Mouse (Mus musculus): ENCODE data around the gene 1700092M07Rik. TPM values are rescaled to one million over a fixed set of nuclear protein-coding genes. Genes with fewer than 3 reads are reported as not detected.
A peak's percentile ranks its signal among the peaks of the same experiment; 100 is the strongest.

The 1700092M07Rik gene
- polyA plus RNA-seq, 1 experiment from 2014 or later: 3.1 TPM

DNA sequence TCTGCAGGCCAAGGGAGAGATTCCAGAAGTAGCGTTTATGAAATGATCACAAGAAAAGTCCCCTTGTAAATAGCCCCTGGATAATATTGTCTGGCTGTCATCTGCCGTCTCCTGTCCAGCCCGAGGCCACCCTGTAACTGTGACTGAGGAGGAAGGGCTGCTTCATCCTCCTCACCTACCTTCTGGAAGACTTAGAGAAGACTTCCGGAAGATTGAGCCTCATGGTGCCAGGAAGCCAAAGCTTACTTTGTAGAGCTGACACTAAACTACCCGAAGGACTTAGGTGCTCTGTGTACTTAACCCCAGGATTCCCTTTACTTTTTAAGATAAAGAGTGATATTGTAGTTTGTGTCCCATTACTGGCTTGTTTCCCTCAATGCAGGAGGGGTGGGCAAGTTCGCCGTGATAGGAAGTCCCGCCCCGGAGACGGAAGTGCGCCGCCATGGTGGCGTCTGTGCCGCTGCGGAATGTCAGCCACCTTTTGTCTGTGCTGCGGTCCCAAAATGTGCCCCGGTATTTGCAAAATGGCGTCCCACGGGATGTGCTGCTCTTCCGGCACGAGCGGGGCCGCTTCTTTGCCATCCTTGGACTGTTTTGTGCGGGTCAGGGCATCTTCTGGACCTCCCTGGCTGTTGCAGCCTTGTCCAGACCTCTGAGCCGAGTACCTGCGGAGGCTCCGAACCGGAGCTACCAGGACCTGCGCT is 30.2 kb downstream of the 1700092M07Rik start, which contains the start of gene Tmem223:
TSS of gene Tmem223 (plus strand) at position 430 of the 704 bp plus-strand sequence.
- 23% methylated on average over 29 of the region's 29 CpGs for WGBS
- Histone ChIP-seq H3K4me1 (peaks cover 23% of the 10 kb centered on the region), H3K36me3 (peaks cover 81% of the 10 kb centered on the region)

DNA sequence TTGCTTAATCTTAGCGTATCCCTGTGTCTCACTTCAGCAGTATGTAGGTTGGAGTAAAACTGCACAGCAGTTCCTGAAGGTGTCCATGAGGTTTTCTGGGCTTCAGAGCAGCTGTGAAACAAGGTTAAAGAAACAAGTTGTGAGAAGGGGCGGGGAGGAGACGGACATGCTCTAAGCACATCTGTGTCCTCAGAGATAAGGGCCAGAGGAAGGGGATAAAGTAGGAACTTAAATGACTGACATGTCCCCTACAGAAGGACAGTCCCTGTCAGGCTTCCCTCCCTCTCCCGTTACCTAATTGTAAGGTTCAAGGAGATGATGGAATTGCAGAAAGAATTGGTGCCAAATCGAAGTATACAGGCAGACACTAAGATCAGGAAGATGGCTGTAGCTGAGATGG is 32.5 kb downstream of the 1700092M07Rik start:
- peak overlapping the region; percentile 99; the same call in 1 of the 2 replicates for H3K27ac ChIP-seq
- 82% methylated on average over 5 of the region's 5 CpGs for WGBS
- no peaks in the 10 kb centered on the region for H3K9me3 ChIP-seq (replicated peaks)
- peaks cover 24% of the 10 kb centered on the region for H3K4me1 ChIP-seq
- DNase-seq (ENCODE audit: low spot score): no peak
- peak overlapping the region; percentile 86 for H3K4me3 ChIP-seq
- peaks cover 70% of the 10 kb centered on the region for H3K36me3 ChIP-seq
- H3K27me3 ChIP-seq (ENCODE audit: low read depth, poor library complexity, severe bottlenecking): no peaks in the 10 kb centered on the region

More for the DNA sequence above, 30.2 kb downstream of the 1700092M07Rik start, which contains the start of gene Tmem223:
- peak within 1 kb of the TSS; percentile 80 for H3K4me3 ChIP-seq
- H3K27me3 ChIP-seq (ENCODE audit: low read depth, poor library complexity, severe bottlenecking): no peaks in the 10 kb centered on the region
- H3K27ac ChIP-seq: peak within 1 kb of the TSS; percentile 96
- H3K9me3 ChIP-seq (replicated peaks): no peaks in the 10 kb centered on the region
- peak; percentile 89 for DNase-seq (ENCODE audit: low spot score)

DNA sequence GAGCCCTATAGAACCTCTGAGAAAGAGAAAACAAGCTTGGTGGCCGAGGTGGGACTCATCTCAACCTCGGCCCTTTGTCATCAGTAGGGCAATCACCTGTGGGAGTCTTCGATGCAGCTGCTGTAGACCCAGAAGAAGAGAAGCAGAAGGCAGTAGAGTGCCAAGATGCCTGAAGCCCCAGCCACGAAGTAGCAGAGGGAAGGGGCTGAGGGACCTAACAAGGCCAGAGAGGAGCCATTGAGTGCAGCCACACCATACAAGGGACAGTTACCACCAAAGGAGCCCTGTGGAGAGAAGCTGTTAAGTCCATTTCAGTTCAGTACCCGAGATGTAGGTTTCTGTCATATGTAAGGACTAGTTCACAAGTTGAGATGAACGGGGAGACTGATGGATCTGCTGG is 32.9 kb downstream of the 1700092M07Rik start:
- no peaks in the 10 kb centered on the region for H3K27me3 ChIP-seq (ENCODE audit: low read depth, poor library complexity, severe bottlenecking)
- peak overlapping the region; percentile 86 for H3K4me3 ChIP-seq
- WGBS: 61% methylated on average over 6 of the region's 6 CpGs
- peak; percentile 33 for DNase-seq (ENCODE audit: low spot score)
- no peaks in the 10 kb centered on the region for H3K9me3 ChIP-seq (replicated peaks)
- H3K36me3 ChIP-seq: peaks cover 70% of the 10 kb centered on the region
- peaks cover 24% of the 10 kb centered on the region for H3K4me1 ChIP-seq
- H3K27ac ChIP-seq: peak overlapping the region; percentile 99

DNA sequence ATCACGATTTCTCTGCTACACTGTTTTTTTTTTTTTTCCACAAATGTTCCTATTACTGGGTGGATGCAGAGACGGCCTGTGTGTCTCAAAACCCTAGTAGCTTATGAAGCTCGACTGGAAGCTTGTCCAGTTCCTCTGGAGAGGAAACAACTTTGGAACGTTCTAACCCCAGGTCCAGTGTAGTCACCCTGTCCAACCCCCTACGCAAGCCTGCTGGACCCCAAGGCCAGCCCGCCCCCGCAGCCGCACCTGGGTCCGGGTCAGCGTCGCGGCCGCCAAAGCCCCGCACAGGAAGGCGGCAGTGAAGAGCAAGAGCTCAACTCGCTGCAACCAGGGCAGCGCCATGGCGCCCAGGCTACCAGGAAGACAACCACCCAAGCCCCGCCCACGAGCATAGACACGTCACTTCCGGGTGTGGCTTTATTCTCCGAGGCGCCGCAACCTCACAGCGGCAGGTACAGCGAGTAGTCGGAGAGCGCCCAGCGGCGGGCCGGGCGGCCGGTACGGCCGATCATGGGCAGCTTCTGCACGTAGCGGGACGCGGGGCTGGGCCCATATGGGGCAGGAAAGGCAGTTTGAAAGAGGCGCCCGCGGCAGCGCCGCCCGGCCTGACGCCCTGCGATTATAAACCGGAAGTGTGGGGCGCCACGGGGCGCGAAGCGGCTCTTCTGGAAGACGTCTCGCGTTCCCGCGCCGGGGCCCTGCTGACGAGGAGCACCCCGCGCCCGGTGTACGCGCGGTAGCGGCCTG is 33.7 kb downstream of the 1700092M07Rik start, which contains the start of gene Tmem179b:
TSS of gene Tmem179b (minus strand) at position 382 of the 750 bp plus-strand sequence.
- no peaks in the 10 kb centered on the region for H3K9me3 ChIP-seq (replicated peaks)
- H3K36me3 ChIP-seq: peaks cover 70% of the 10 kb centered on the region
- peak within 1 kb of the TSS; percentile 86 for H3K4me3 ChIP-seq
- peak within 1 kb of the TSS; percentile 99 for H3K27ac ChIP-seq
- no peaks in the 10 kb centered on the region for H3K27me3 ChIP-seq (ENCODE audit: low read depth, poor library complexity, severe bottlenecking)
- WGBS: under 1% methylated on average over 68 of the region's 68 CpGs
- peak; percentile 98 for DNase-seq (ENCODE audit: low spot score)
- peaks cover 24% of the 10 kb centered on the region for H3K4me1 ChIP-seq

DNA sequence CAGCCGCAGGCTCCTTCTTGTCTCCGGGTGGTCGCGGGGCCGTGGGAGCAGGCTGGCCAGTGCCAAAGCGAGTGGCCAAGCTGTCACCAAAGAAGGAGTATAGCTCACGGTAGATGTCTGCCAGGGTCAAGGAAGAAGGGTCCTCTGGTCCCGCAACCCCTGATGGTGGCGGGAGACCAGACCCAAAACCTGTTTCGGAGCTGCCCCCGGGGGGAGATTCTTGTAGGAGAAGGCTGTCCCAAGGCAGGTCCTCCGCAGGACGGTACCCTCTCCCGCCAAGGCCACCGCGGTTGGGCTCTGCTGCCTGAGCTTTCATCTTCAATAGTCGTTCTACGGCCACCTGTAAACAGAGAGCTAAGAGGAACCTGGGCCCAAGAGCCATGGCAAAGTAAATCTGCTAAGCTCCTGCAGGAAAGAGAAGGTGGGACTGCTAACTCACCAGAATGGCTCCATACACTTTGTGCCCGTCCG is 34.5 kb downstream of the 1700092M07Rik start:
- peaks cover 67% of the 10 kb centered on the region for H3K36me3 ChIP-seq
- H3K27ac ChIP-seq: peak overlapping the region; percentile 99
- 6% methylated on average over 20 of the region's 20 CpGs for WGBS
- no peaks in the 10 kb centered on the region for H3K9me3 ChIP-seq (replicated peaks)
- peaks cover 24% of the 10 kb centered on the region for H3K4me1 ChIP-seq
- no peaks in the 10 kb centered on the region for H3K27me3 ChIP-seq (ENCODE audit: low read depth, poor library complexity, severe bottlenecking)
- DNase-seq (ENCODE audit: low spot score): peak; percentile 71
- peak overlapping the region; percentile 86 for H3K4me3 ChIP-seq

DNA sequence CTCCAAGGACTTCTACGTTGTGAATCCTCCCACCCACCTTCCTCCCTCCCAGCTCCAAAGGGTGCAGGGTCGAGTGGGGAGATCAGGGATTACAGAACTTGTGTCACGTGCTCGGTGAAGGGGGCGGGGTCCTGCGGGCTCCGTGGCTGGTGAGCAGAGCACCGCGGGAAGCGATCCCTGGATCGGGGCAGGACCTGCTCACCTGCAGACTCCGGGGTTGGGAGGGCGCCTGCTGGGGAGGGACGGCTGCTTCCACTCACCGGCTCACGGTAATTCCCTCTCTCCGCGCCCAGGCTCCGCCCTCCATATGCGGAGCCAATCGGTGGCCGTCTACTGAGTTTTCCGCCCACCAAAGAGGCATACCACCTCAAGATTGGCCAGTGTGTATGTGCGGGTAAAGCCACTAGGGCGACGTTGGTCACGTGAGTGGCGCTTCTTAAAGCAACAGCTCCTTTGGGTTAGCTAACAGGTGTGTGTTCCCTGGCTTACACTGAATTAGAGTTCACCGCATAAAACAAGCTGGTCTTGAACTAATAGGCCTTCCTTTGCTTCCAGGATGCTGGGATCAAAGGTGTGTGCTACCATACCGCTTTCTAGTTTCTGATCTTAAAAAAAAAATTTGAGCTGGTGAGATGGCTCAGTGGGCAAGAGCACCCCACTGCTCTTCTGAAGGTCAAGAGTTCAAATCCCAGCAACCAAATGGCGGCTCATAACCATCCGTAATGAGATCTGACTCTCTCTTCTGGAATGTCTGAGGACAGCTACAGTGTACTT is 45.7 kb downstream of the 1700092M07Rik start, which contains the start of gene Taf6l:
TSS of gene Taf6l (minus strand) at position 410 of the 774 bp plus-strand sequence.
- Histone ChIP-seq H3K4me1 (peaks cover 19% of the 10 kb centered on the region), H3K27me3 (ENCODE audit: low read depth, poor library complexity, severe bottlenecking) (no peaks in the 10 kb centered on the region), H3K27ac (peak within 1 kb of the TSS; percentile 92), H3K36me3 (peaks cover 41% of the 10 kb centered on the region), H3K4me3 (peak within 1 kb of the TSS; percentile 79), H3K9me3 (replicated peaks) (no peaks in the 10 kb centered on the region)
- under 1% methylated on average over 32 of the region's 32 CpGs for WGBS
- peak; percentile 90 for DNase-seq (ENCODE audit: low spot score)

DNA sequence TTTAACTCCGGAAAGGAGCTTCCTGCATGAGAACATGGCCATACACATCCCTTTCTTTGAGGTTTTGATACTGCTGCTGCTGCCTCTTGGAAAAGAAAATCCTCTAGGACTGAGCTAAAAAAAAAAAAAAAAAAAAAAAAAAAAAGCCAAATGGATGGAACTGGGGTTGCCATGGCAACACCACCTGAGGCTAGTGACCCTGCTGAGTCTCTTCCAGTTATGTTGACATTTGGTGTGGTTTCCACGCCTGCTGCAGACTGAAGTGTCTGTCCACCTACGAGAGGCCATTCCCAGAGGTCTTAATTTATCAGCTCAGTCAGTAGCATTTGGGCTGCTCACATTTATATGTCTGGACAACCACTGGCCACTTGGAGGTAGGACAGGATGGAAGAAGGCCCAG is 48.0 kb downstream of the 1700092M07Rik start:
- Histone ChIP-seq H3K27me3 (ENCODE audit: low read depth, poor library complexity, severe bottlenecking) (no peaks in the 10 kb centered on the region), H3K36me3 (peaks cover 38% of the 10 kb centered on the region), H3K4me1 (peaks cover 19% of the 10 kb centered on the region), H3K9me3 (replicated peaks) (no peaks in the 10 kb centered on the region), H3K27ac (no peak overlapping the region), H3K4me3 (no peak overlapping the region)
- WGBS: 28% methylated on average over 3 of the region's 3 CpGs
- DNase-seq (ENCODE audit: low spot score): no peak

DNA sequence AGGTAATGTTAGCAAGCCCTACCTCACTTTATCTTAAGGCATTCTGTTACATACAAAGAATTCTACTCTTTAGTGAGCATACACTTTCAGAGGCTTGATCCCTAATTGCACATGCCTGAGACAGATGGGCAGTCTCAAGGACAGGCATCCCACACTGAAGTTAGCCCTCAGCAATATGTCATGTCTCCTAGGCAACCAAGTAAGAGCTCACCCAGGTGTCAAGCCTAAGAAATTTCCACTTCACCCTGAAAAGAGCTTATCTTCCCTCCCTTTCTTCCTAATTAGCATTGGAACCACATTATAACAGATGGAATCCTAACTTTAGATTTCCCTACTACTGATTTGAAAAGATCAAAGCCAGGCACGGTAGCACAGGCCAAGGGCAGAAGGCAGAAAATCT is 48.7 kb downstream of the 1700092M07Rik start:
- WGBS: 69% methylated on average over 1 of the region's 1 CpGs

DNA sequence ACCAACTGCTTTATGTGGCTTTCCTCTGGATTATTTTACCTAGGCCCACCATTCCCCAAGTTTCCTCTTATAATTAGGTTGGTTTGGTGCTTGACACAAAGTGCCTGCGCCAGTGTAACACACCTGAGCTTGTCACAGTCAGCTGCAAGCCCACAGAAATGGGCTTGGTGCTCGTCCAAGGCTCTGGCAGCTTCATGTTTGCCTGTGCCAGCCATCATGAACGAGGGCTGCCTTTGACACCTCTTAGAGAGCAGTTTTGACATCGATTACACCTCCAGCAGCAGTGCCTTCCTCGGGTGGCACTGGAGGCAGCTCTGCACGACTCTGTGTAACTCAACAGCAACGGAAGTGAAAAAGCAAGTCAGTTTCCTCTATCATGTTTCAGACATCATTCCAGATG is 49.7 kb downstream of the 1700092M07Rik start:
- Histone ChIP-seq H3K36me3 (peaks cover 47% of the 10 kb centered on the region), H3K27ac (no peak overlapping the region), H3K27me3 (ENCODE audit: low read depth, poor library complexity, severe bottlenecking) (no peaks in the 10 kb centered on the region), H3K4me3 (no peak overlapping the region), H3K4me1 (peaks cover 15% of the 10 kb centered on the region), H3K9me3 (replicated peaks) (no peaks in the 10 kb centered on the region)
- 84% methylated on average over 7 of the region's 7 CpGs for WGBS
- no peak for DNase-seq (ENCODE audit: low spot score)

More for the DNA sequence above, 48.7 kb downstream of the 1700092M07Rik start:
- Histone ChIP-seq H3K27me3 (ENCODE audit: low read depth, poor library complexity, severe bottlenecking) (no peaks in the 10 kb centered on the region), H3K4me1 (peaks cover 19% of the 10 kb centered on the region), H3K36me3 (peaks cover 38% of the 10 kb centered on the region), H3K9me3 (replicated peaks) (no peaks in the 10 kb centered on the region), H3K27ac (no peak overlapping the region), H3K4me3 (no peak overlapping the region)
- DNase-seq (ENCODE audit: low spot score): no peak

Small RNA genes within 50 kb of the gene (microRNA-seq; reads per million reads assigned to microRNA genes)
- not detected for gene Mir6992

Other genes starting within 250 kb of the 1700092M07Rik start
- not detected in 2 replicates for gene Slc22a8, start 149.5 kb upstream of the 1700092M07Rik start, polyA plus RNA-seq (2016; fragmentation: Nextera tagmentation; extraction: Ambion mirVana)
- not detected in 2 replicates for gene Slc22a6, start 122.7 kb upstream of the 1700092M07Rik start, polyA plus RNA-seq (2016; fragmentation: Nextera tagmentation; extraction: Ambion mirVana)
- 0.10 TPM in 1 of 2 replicates, not detected in the other for gene Chrm1, start 76.9 kb upstream of the 1700092M07Rik start, polyA plus RNA-seq (2016; fragmentation: Nextera tagmentation; extraction: Ambion mirVana)
- gene Slc3a2, start 17.3 kb upstream of the 1700092M07Rik start, polyA plus RNA-seq (2016; fragmentation: Nextera tagmentation; extraction: Ambion mirVana): 119 and 128 TPM in 2 replicates
- 121 and 145 TPM in 2 replicates for gene Wdr74, start 4.9 kb upstream of the 1700092M07Rik start, polyA plus RNA-seq (2016; fragmentation: Nextera tagmentation; extraction: Ambion mirVana)
- 99.3 and 134 TPM in 2 replicates for gene Stx5a, start 695 bp downstream of the 1700092M07Rik start, polyA plus RNA-seq (2016; fragmentation: Nextera tagmentation; extraction: Ambion mirVana)
- gene Nxf1, start 16.4 kb downstream of the 1700092M07Rik start, polyA plus RNA-seq (2016; fragmentation: Nextera tagmentation; extraction: Ambion mirVana): 257 and 273 TPM in 2 replicates
- 181 and 183 TPM in 2 replicates for gene Tmem223, start 30.3 kb downstream of the 1700092M07Rik start, polyA plus RNA-seq (2016; fragmentation: Nextera tagmentation; extraction: Ambion mirVana)
- gene Tmem179b, start 33.7 kb downstream of the 1700092M07Rik start, polyA plus RNA-seq (2016; fragmentation: Nextera tagmentation; extraction: Ambion mirVana): 41.3 and 43.7 TPM in 2 replicates
- gene Taf6l, start 45.7 kb downstream of the 1700092M07Rik start, polyA plus RNA-seq (2016; fragmentation: Nextera tagmentation; extraction: Ambion mirVana): 44.2 and 47.0 TPM in 2 replicates
- 206 and 216 TPM in 2 replicates for gene Polr2g, start 57.9 kb downstream of the 1700092M07Rik start, polyA plus RNA-seq (2016; fragmentation: Nextera tagmentation; extraction: Ambion mirVana)
- gene Zbtb3, start 61.8 kb downstream of the 1700092M07Rik start, polyA plus RNA-seq (2016; fragmentation: Nextera tagmentation; extraction: Ambion mirVana): 5.9 and 6.1 TPM in 2 replicates
- gene Ttc9c, start 78.6 kb downstream of the 1700092M07Rik start, polyA plus RNA-seq (2016; fragmentation: Nextera tagmentation; extraction: Ambion mirVana): 80.2 and 85.2 TPM in 2 replicates
- gene Hnrnpul2, start 79.3 kb downstream of the 1700092M07Rik start, polyA plus RNA-seq (2016; fragmentation: Nextera tagmentation; extraction: Ambion mirVana): 4.7 and 5.2 TPM in 2 replicates
- gene AC129217.1, start 89.1 kb downstream of the 1700092M07Rik start, polyA plus RNA-seq (2016; fragmentation: Nextera tagmentation; extraction: Ambion mirVana): not detected in 2 replicates
- gene Bscl2, start 96.7 kb downstream of the 1700092M07Rik start, polyA plus RNA-seq (2016; fragmentation: Nextera tagmentation; extraction: Ambion mirVana): 37.2 and 42.5 TPM in 2 replicates
- 5.0 and 7.2 TPM in 2 replicates for gene Gng3, start 98.5 kb downstream of the 1700092M07Rik start, polyA plus RNA-seq (2016; fragmentation: Nextera tagmentation; extraction: Ambion mirVana)
- gene Lrrn4cl, start 110.0 kb downstream of the 1700092M07Rik start, polyA plus RNA-seq (2016; fragmentation: Nextera tagmentation; extraction: Ambion mirVana): 0.29 and 0.39 TPM in 2 replicates
- gene Ubxn1, start 130.8 kb downstream of the 1700092M07Rik start, polyA plus RNA-seq (2016; fragmentation: Nextera tagmentation; extraction: Ambion mirVana): 211 and 228 TPM in 2 replicates
- gene Uqcc3, start 140.2 kb downstream of the 1700092M07Rik start, polyA plus RNA-seq (2016; fragmentation: Nextera tagmentation; extraction: Ambion mirVana): 56.8 and 60.6 TPM in 2 replicates
- gene Lbhd1, start 143.0 kb downstream of the 1700092M07Rik start, polyA plus RNA-seq (2016; fragmentation: Nextera tagmentation; extraction: Ambion mirVana): 110 and 149 TPM in 2 replicates
- gene Gm49403, start 143.2 kb downstream of the 1700092M07Rik start, polyA plus RNA-seq (2016; fragmentation: Nextera tagmentation; extraction: Ambion mirVana): not detected in 2 replicates
- gene 1810009A15Rik, start 148.1 kb downstream of the 1700092M07Rik start, polyA plus RNA-seq (2016; fragmentation: Nextera tagmentation; extraction: Ambion mirVana): 151 and 188 TPM in 2 replicates
- 0.45 TPM in 1 of 2 replicates, not detected in the other for gene Gm49416, start 148.2 kb downstream of the 1700092M07Rik start, polyA plus RNA-seq (2016; fragmentation: Nextera tagmentation; extraction: Ambion mirVana)
- gene Ints5, start 152.3 kb downstream of the 1700092M07Rik start, polyA plus RNA-seq (2016; fragmentation: Nextera tagmentation; extraction: Ambion mirVana): 59.2 and 61.9 TPM in 2 replicates
- 117 and 129 TPM in 2 replicates for gene Ganab, start 157.4 kb downstream of the 1700092M07Rik start, polyA plus RNA-seq (2016; fragmentation: Nextera tagmentation; extraction: Ambion mirVana)
- 47.0 and 48.1 TPM in 2 replicates for gene B3gat3, start 179.7 kb downstream of the 1700092M07Rik start, polyA plus RNA-seq (2016; fragmentation: Nextera tagmentation; extraction: Ambion mirVana)
- 4.1 and 4.3 TPM in 2 replicates for gene Rom1, start 188.6 kb downstream of the 1700092M07Rik start, polyA plus RNA-seq (2016; fragmentation: Nextera tagmentation; extraction: Ambion mirVana)
- gene Eml3, start 188.8 kb downstream of the 1700092M07Rik start, polyA plus RNA-seq (2016; fragmentation: Nextera tagmentation; extraction: Ambion mirVana): 37.1 and 37.5 TPM in 2 replicates
- gene Mta2, start 201.2 kb downstream of the 1700092M07Rik start, polyA plus RNA-seq (2016; fragmentation: Nextera tagmentation; extraction: Ambion mirVana): 229 and 233 TPM in 2 replicates
- 49.6 and 49.7 TPM in 2 replicates for gene Tut1, start 213.1 kb downstream of the 1700092M07Rik start, polyA plus RNA-seq (2016; fragmentation: Nextera tagmentation; extraction: Ambion mirVana)
- 563 and 631 TPM in 2 replicates for gene Eef1g, start 226.3 kb downstream of the 1700092M07Rik start, polyA plus RNA-seq (2016; fragmentation: Nextera tagmentation; extraction: Ambion mirVana)
- 5.3 and 8.9 TPM in 2 replicates for gene Ahnak, start 248.6 kb downstream of the 1700092M07Rik start, polyA plus RNA-seq (2016; fragmentation: Nextera tagmentation; extraction: Ambion mirVana)